Mouse (Mus musculus): ENCODE results near the gene Glis3. TPM values are rescaled to one million over a fixed set of nuclear protein-coding genes. Genes with fewer than 3 reads are reported as not detected.

Glis3 gene
- polyA plus RNA-seq, 1 experiment from 2014 or later, result 8.4 TPM

DNA sequence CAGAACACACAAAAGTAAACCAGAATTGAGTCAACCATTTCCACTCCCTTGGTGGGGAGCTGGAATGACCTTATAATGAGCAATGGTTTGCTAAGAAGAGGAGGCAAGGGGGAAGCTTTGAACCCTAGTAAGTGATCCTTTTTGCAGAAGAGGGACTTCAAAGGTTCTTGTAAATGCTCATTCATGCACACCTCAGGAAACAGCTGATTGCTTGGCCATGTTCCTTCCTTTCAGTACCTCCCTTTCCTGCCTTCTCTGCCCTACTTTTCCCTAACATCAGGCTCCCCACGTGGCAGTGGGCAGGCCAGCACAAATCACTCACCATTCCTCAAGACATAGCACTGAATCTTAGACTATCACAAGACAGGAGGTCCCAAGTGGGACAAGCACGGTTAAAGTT, 392.4 kb downstream of the Glis3 start:
- Histone ChIP-seq H3K4me1 (no peaks in the 10 kb centered on the region), H3K4me2 (no peak overlapping the region), H3K4me3 (replicated peaks) (no peak overlapping the region), H3K9ac (no peak overlapping the region), H3K36me3 (no peaks in the 10 kb centered on the region), H3K27ac (no peak overlapping the region), H3K9me3 (replicated peaks) (no peaks in the 10 kb centered on the region), H3K27me3 (no peaks in the 10 kb centered on the region)
- 26% methylated on average over 2 of the region's 2 CpGs for WGBS
- ATAC-seq (replicated peaks; ENCODE audit: low FRiP score), result no peak

DNA sequence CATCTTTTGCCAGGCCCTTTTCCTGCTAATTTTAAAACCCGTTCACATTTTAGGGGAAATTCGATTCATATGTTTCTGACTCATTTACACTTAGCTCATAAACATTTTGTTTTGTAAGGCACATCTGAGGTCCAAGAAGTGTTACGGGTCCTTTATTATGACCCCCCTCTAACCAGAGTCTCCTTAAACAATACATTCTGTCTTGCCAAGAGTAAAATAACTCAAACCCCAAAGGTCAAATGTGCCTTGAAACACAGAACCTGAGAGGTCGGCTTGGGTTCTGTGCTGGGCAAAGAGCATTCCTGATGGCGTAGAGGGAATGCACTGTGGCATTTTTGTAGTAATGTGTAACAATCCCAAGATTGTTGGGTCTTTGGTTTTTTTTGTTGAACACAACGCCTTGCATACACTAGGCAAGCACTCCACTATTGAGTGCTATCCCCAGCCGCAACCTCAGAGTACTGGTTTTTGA, 395.7 kb downstream of the Glis3 start:
- 87% methylated on average over 7 of the region's 7 CpGs for WGBS
- H3K4me2 ChIP-seq, result no peak overlapping the region
- no peak overlapping the region for H3K27ac ChIP-seq
- H3K4me3 ChIP-seq (replicated peaks), result no peak overlapping the region
- no peaks in the 10 kb centered on the region for H3K4me1 ChIP-seq
- H3K9me3 ChIP-seq (replicated peaks), result no peaks in the 10 kb centered on the region
- no peak overlapping the region for H3K9ac ChIP-seq
- ATAC-seq (replicated peaks; ENCODE audit: low FRiP score), result no peak
- no peaks in the 10 kb centered on the region for H3K36me3 ChIP-seq
- no peaks in the 10 kb centered on the region for H3K27me3 ChIP-seq

DNA sequence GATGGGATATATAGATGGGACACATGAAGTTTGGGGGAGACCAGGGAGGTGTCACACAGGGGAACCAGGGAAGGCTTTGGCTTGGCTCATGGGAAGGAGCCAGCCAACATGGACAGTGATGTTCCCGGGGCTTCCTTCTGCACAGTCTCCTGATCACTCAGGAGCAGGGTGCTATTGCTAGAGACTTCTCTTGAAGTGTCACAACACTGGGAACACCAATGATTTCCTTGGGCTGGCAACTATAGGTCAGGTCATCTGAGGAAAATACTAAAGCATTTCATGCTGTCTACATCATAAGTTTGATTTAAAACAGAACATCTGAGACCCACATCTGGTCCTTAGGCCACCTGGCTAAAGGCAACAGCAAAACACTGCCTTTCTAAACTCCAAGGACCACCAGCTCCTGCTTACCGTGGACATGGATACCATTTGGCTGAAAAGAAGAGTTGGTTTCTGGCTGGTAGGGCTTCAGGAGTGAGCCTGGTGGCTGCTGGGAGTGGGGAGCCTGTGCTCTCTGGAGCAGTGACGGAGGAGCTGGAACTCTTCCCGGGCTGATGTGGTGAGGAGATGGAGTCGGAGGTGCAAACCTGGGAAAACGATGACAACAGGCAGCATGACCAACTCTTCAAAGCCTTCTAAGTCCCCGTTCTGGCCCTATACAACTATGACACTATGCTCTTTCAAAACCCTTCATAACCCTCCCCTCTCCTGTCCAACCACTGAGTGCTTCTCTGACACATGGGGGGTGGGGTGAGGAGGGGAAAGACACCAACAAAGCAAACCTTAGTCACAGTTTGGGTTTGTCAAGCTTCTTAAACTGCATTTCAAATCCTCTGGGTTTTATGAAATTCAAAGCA, 396.4 kb downstream of the Glis3 start:
- H3K4me2 ChIP-seq, result no peak overlapping the region
- no peaks in the 10 kb centered on the region for H3K27me3 ChIP-seq
- no peak overlapping the region for H3K9ac ChIP-seq
- no peak overlapping the region for H3K4me3 ChIP-seq (replicated peaks)
- no peaks in the 10 kb centered on the region for H3K4me1 ChIP-seq
- 90% methylated on average over 7 of the region's 7 CpGs for WGBS
- H3K9me3 ChIP-seq (replicated peaks), result no peaks in the 10 kb centered on the region
- H3K27ac ChIP-seq, result no peak overlapping the region
- no peak for ATAC-seq (replicated peaks; ENCODE audit: low FRiP score)
- no peaks in the 10 kb centered on the region for H3K36me3 ChIP-seq

DNA sequence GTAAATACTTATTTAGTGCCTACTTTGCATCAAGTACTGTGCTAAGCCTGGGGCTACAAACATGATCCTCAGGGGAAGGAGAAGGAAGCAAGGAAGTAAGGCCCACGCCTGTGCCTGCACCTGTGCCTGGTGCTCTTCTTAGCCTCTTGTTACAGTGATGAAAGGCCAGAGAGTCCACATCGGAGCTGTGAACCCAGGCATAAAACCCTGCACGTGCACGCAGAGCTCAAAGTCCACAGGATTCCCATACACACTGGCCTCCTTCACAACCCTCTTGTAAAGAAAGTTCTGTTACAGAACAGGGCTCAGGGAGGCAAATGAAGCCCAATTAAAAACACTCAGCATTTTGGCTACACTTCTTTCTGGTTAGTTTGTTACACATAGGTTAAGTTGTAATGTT, 398.5 kb downstream of the Glis3 start:
- Histone ChIP-seq H3K4me2 (no peak overlapping the region), H3K9me3 (replicated peaks) (no peaks in the 10 kb centered on the region), H3K27me3 (no peaks in the 10 kb centered on the region), H3K27ac (no peak overlapping the region), H3K36me3 (no peaks in the 10 kb centered on the region), H3K4me1 (no peaks in the 10 kb centered on the region), H3K4me3 (replicated peaks) (no peak overlapping the region), H3K9ac (no peak overlapping the region)
- ATAC-seq (replicated peaks; ENCODE audit: low FRiP score), result no peak
- 70% methylated on average over 4 of the region's 4 CpGs for WGBS

DNA sequence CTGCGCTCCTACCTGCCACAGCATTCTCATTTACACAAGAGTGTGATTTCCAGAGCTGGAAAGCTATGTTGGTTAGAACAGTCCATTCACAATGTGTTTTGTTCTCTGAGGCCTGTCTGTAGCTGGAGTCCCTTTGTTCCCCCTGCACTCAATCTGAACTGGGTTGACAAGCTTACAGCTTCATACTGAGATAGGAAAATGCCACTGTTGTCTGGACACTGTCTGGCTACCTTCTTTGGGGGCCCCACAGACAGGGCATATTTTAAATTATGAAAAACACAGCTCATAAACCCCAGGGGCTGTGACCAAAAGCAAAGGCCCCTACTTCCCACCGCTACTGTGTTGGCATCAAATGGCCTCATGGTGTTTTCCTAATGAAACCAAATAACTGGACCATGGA, 402.8 kb downstream of the Glis3 start:
- no peak overlapping the region for H3K4me2 ChIP-seq
- no peaks in the 10 kb centered on the region for H3K4me1 ChIP-seq
- no peaks in the 10 kb centered on the region for H3K36me3 ChIP-seq
- H3K9me3 ChIP-seq (replicated peaks), result no peaks in the 10 kb centered on the region
- no peaks in the 10 kb centered on the region for H3K27me3 ChIP-seq
- ATAC-seq (replicated peaks; ENCODE audit: low FRiP score), result no peak
- no peak overlapping the region for H3K9ac ChIP-seq
- H3K4me3 ChIP-seq (replicated peaks), result no peak overlapping the region
- WGBS, result 78% methylated on average over 2 of the region's 2 CpGs
- no peak overlapping the region for H3K27ac ChIP-seq

DNA sequence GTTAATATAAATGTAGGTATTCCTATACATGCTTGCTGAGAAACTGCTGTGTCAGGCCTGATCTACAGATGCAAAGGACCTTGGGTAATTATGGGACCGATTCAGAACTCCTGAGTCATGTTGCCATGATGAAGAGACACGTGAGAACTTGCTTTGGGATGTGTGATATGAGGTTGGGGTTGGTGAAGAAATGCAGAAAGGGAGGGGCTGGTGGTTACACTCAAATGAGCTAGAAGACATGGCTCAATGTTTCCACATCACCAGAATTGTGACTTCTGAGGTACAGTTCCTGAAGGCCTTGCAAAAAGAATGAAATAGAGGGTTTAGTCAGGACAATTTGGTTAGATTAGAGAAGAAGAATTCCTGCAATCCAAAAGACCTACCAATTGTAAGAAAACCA, 405.4 kb downstream of the Glis3 start:
- Histone ChIP-seq H3K36me3 (no peaks in the 10 kb centered on the region), H3K4me3 (replicated peaks) (no peak overlapping the region), H3K9ac (no peak overlapping the region), H3K4me2 (no peak overlapping the region), H3K9me3 (replicated peaks) (no peaks in the 10 kb centered on the region), H3K4me1 (no peaks in the 10 kb centered on the region), H3K27ac (no peak overlapping the region), H3K27me3 (no peaks in the 10 kb centered on the region; the same call in 1 of the 2 replicates)
- no peak for ATAC-seq (replicated peaks; ENCODE audit: low FRiP score)
- WGBS, result 88% methylated on average over 2 of the region's 2 CpGs

DNA sequence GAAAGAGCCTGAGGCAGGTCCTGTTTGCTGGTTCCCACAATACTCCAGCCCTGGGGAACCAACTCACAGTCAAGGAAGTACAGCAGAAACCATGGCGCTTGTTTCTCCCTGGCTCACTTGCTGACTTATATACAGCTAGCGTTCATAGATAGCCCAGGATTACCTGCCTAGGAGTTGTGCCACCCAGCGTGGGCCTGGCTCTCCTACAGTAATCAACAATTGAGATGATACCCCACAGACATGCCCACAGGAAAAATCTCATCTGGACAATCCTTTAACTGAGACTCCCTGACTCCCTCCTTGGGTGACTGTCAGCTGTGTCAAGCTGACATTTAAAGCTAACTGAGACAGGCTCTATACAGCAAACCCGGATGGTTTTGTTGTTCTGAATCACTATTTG, 405.9 kb downstream of the Glis3 start:
- no peaks in the 10 kb centered on the region for H3K9me3 ChIP-seq (replicated peaks)
- H3K27ac ChIP-seq, result no peak overlapping the region
- no peaks in the 10 kb centered on the region for H3K4me1 ChIP-seq
- no peak overlapping the region for H3K4me2 ChIP-seq
- H3K4me3 ChIP-seq (replicated peaks), result no peak overlapping the region
- H3K27me3 ChIP-seq, result no peaks in the 10 kb centered on the region; the same call in 1 of the 2 replicates
- H3K9ac ChIP-seq, result no peak overlapping the region
- no peaks in the 10 kb centered on the region for H3K36me3 ChIP-seq
- no peak for ATAC-seq (replicated peaks; ENCODE audit: low FRiP score)
- WGBS, result 82% methylated on average over 4 of the region's 4 CpGs

DNA sequence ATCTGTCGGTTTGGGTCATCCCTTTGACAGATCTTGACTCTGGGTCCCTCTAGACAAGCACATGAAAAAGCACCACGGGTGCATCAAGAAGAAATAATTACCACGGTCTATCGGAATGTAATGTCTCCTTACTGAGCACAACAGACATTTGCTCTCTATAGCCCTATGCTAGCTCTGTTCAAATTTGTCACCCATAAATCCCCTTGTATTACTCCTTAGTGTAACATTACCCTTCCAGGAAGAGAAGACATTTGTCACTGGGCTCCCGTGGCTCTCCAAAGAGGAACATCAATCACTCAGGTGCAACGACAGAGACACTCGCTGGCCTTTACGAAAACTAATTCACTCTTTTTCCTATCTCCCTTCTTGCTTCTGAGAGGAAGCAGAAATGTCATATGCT, 413.0 kb downstream of the Glis3 start:
- Histone ChIP-seq H3K36me3 (no peaks in the 10 kb centered on the region), H3K4me1 (no peaks in the 10 kb centered on the region), H3K9me3 (replicated peaks) (no peaks in the 10 kb centered on the region), H3K4me3 (replicated peaks) (no peak overlapping the region), H3K9ac (no peak overlapping the region), H3K27ac (no peak overlapping the region), H3K27me3 (peaks cover 8% of the 10 kb centered on the region; the same call in 1 of the 2 replicates), H3K4me2 (no peak overlapping the region)
- 31% methylated on average over 8 of the region's 8 CpGs for WGBS
- no peak for ATAC-seq (replicated peaks; ENCODE audit: low FRiP score)

DNA sequence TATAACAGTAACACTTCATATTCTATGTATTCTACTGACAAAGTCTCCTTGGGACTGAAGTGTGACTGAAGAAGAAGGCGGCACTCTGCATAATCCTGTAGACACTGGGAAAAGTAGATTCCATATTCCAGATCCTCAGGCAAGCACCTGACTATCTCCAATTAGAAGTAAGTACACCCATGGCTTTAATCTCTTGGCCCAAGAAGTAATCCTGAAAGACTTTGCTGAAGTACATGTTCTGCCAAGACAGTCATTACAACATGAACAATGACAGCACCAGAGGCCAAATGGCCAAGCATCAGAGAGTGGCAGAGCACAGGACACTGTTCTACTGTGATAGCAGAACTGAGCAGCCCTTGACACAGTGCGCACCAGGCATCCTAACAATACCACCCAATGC, 414.1 kb downstream of the Glis3 start:
- Histone ChIP-seq H3K4me3 (replicated peaks) (no peak overlapping the region), H3K27ac (no peak overlapping the region), H3K36me3 (no peaks in the 10 kb centered on the region), H3K9me3 (replicated peaks) (no peaks in the 10 kb centered on the region), H3K4me1 (no peaks in the 10 kb centered on the region), H3K9ac (no peak overlapping the region), H3K27me3 (peaks cover 8% of the 10 kb centered on the region; the same call in 1 of the 2 replicates), H3K4me2 (no peak overlapping the region)
- ATAC-seq (replicated peaks; ENCODE audit: low FRiP score), result no peak
- 94% methylated on average over 2 of the region's 2 CpGs for WGBS

DNA sequence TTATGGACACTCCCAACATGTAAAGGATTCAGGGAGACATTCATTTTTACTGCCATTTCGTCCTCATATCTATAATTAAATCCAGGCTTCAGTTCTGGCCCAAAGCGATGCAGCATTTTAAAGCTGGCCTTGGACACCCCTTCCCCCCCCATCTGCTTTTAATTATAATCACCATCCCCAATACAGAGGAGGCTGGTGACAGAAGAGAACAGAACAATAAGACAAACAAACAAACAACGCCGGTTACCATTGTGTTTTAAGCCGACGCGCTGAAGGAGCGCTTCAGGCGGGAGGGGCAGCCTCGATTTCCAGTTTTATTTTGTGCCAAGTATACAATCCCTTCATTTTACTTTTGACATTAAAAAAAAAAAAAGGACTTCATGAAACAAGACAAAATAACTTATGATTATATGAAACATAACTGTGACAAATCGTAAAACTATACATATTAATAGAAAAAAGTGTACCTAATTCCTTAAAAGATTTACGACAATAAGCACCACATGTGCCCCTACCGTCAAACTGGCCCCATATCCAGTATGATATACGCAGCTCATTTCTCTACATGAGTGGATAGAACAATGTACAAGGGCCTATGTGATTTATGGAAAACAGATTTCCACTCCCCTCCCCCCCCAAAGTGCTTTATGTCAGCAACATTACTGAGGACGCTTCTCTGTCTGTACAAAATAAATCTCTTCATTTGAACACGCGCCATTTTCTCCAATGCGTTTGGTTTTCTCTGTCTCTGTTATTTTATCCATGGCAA, 420.8 kb downstream of the Glis3 start:
- Histone ChIP-seq H3K9me3 (replicated peaks) (no peaks in the 10 kb centered on the region), H3K4me3 (replicated peaks) (no peak overlapping the region), H3K4me1 (no peaks in the 10 kb centered on the region), H3K36me3 (no peaks in the 10 kb centered on the region), H3K27ac (no peak overlapping the region), H3K4me2 (no peak overlapping the region), H3K9ac (no peak overlapping the region), H3K27me3 (0 out of 2 replicates have a peak, but pooled peaks cover 8% of the 10 kb centered on the region)
- ATAC-seq (replicated peaks; ENCODE audit: low FRiP score), result no peak
- 72% methylated on average over 18 of the region's 18 CpGs for WGBS

DNA sequence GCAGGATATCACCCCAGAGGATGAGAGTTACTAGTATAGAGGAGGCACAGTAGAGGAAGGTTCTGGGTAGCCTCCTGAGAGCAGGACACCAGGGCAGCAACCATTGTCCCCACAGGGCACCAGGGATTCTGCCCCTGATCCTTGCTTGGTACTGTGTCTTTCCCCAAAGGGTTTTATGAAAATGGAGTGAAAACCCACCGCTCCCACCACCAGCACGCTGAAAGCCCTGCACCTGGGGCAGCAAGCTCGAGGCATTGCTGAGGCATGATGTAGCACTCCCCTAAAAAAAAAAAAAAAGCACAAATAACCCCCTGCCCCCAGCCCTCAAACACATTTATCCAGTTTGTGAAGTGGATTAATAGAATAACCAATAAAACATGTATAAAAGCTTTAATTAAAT, 421.4 kb downstream of the Glis3 start:
- H3K4me1 ChIP-seq, result no peaks in the 10 kb centered on the region
- no peak for ATAC-seq (replicated peaks; ENCODE audit: low FRiP score)
- H3K9me3 ChIP-seq (replicated peaks), result no peaks in the 10 kb centered on the region
- no peak overlapping the region for H3K4me2 ChIP-seq
- no peak overlapping the region for H3K9ac ChIP-seq
- no peaks in the 10 kb centered on the region for H3K36me3 ChIP-seq
- no peak overlapping the region for H3K27ac ChIP-seq
- H3K27me3 ChIP-seq, result 0 out of 2 replicates have a peak, but pooled peaks cover 3% of the 10 kb centered on the region
- 67% methylated on average over 3 of the region's 3 CpGs for WGBS
- H3K4me3 ChIP-seq (replicated peaks), result no peak overlapping the region

DNA sequence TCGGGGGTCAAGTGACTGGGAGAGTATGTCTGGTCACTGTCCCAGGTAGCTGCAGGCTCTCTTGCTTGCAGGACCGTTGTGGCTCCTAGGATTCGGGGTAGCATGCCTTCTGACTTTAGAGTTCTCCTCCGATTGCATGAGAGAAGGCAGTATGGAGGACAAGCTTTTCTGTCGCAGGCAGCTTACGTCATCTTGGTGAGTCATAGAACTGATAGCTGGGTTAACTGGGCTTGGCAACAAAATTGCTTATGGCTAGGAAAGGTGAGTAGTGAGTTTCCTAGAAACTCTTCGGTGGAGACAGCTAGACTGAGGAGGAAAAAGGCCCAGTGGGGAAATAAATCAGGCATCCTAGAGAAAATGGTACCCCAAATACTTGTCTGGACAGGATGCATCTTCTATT, 432.5 kb downstream of the Glis3 start:
- WGBS, result 83% methylated on average over 7 of the region's 7 CpGs

More for the DNA sequence above, 432.5 kb downstream of the Glis3 start:
- no peak for ATAC-seq (replicated peaks; ENCODE audit: low FRiP score)
- Histone ChIP-seq H3K36me3 (no peaks in the 10 kb centered on the region), H3K4me2 (no peak overlapping the region), H3K9ac (no peak overlapping the region), H3K4me3 (replicated peaks) (no peak overlapping the region), H3K27me3 (no peaks in the 10 kb centered on the region), H3K27ac (no peak overlapping the region), H3K9me3 (replicated peaks) (no peaks in the 10 kb centered on the region), H3K4me1 (no peaks in the 10 kb centered on the region)
